Mouse (Mus musculus): ENCODE results near the gene Slc22a17.
"Not testable (repeated sequence)": the region's sequence is repeated elsewhere in the genome, so short reads cannot be mapped to it uniquely, and the experiment has no call there.

Gene Slc22a17

DNA sequence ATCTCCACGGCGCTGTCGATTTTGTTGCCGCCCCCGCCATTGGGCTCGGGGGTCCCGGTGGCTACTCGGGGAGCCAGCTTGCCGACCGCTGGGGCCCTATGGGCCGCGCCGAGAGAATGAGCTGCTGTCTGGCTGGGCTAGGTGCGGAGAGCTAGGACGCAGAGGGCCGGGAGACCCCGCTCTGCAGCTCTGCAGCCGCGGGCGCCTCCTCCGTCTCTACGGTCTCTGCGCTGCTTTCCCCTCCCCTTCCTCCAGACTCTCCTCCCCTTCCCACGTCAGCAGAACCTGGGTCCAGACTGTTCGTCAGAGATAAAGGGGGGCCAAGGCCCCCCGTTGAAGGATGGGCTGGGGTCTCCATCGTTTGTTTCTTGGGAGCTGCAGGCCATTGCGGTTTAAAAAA is at the start of gene Slc22a17:
Slc22a17 (minus strand) TSS at position 247 of the 400 bp plus-strand sequence.
- peak in 1 of 2 experiments; percentile 30 for DNase-seq (ENCODE audit: low spot score in 2 of 2)

GRCm38 (mm10) chr14:54962714-54963113 is 49.8 kb upstream of the Slc22a17 start:
- DNase-seq (ENCODE audit: low spot score in 2 of 2), result no peak

GRCm38 (mm10) chr14:54961487-54961886 is 48.6 kb upstream of the Slc22a17 start:
- DNase-seq (ENCODE audit: low spot score in 2 of 2), result no peak

DNA sequence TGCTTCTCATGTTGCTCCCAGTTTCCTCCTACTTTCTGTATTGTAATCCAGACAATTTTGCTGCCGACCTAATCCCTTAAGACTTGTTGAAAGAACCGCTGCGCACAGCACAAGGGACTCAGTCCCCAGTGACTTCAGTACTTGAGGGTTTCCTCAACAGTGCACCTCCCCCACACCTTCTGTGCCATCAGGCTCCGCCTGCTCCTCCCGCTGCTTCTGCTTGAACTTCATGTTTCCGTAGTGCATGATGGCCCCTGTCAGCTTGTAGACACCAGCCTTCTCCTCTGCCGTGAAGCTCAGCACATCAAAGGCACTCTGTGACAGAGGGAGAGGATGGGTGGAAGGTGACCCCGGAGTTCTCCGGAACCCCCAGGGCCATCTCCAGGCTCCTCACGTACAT is 47.8 kb upstream of the Slc22a17 start:
- peak; percentile 8 to 18 for DNase-seq (ENCODE audit: low spot score in 2 of 2)

DNA sequence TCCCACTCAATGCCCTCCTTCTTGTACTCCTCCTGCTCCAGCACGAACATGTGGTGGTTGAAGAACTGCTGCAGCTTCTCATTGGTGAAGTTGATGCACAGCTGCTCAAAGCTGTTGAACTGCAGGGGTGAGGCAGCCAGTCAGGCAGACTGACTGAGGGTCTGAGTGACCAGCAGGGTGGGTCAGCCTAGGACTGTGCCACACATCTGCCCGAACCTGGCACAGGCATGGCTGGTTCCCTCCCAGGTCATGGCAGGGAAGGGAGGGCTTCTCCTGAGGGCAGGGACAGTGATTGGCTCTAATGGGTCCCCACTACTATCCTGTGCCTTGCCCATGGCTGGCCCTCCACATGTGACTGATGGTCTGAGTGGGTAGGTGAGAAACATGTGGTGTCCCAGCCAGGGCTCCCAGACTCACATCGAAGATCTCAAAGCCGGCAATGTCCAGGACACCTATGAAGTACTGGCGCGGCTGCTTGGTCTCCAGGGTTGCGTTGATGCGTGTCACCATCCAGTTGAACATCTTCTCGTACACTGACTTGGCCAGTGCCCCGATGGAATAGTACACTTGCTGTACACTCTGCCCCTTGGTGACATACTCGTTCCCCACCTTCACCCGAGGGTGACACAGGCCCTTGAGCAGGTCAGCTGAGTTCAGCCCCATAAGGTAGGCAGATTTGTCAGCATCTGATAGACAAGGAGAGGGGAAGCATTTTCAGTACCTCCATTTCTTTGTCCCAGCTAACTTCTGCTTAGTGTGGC is 47.1 kb upstream of the Slc22a17 start:
- DNase-seq (ENCODE audit: low spot score in 2 of 2), result not testable (repeated sequence)

- no peak for DNase-seq (ENCODE audit: low spot score in 2 of 2)
These were observed 46.3 kb upstream of the Slc22a17 start for GRCm38 (mm10) chr14:54959197-54959596.

DNA sequence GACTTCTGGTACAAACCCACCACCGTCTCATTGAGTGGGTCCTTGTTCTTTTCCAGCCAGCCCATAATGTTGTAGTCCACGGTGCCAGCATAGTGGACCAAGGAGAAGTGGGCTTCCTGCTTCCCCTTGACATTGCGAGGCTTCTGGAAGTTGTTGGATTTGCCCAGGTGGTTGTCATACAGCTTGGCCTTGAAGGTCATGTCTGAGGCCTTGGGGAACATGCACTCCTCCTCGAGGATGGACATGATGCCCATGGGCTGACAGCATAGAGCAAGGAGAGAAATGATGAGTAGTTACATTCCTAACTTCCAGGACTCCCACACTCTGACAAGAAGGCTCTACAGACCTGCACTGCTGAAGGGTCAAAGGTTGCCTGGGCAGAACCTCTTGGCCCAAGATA is 45.6 kb upstream of the Slc22a17 start:
- no peak for DNase-seq (ENCODE audit: low spot score in 2 of 2)

- DNase-seq (ENCODE audit: low spot score in 2 of 2), result no peak
These were observed 43.6 kb upstream of the Slc22a17 start for GRCm38 (mm10) chr14:54956533-54956932.

GRCm38 (mm10) chr14:54955481-54955880 is 42.5 kb upstream of the Slc22a17 start:
- no peak for DNase-seq (ENCODE audit: low spot score in 2 of 2)

DNA sequence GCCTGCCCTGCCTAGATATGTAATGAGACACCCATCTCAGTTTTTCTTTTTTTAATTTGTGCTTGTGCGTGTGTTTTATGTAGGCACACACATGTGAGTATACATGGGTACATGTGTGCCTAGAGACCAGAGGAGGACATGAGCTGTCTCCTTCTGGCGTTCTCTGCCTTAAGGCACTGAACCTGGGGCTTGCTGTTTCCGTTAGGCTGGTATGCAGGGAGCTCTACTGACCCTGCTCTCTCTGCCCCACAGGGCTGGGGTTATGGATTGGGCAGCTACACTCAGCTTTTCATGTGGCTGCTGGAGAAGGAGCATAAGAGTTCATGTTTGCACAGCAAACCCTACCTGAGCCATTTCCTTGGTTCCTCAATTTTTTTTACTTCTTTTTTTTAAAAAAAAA is 41.5 kb upstream of the Slc22a17 start:
- no peak for DNase-seq (ENCODE audit: low spot score in 2 of 2)

GRCm38 (mm10) chr14:54953664-54954206 is 40.8 kb upstream of the Slc22a17 start:
- no peak for DNase-seq (ENCODE audit: low spot score in 2 of 2)

- no peak for DNase-seq (ENCODE audit: low spot score in 2 of 2)
These were observed 38.7 kb upstream of the Slc22a17 start for GRCm38 (mm10) chr14:54951587-54951986.

GRCm38 (mm10) chr14:54950493-54950892 is 37.6 kb upstream of the Slc22a17 start:
- no peak for DNase-seq (ENCODE audit: low spot score in 2 of 2)

DNA sequence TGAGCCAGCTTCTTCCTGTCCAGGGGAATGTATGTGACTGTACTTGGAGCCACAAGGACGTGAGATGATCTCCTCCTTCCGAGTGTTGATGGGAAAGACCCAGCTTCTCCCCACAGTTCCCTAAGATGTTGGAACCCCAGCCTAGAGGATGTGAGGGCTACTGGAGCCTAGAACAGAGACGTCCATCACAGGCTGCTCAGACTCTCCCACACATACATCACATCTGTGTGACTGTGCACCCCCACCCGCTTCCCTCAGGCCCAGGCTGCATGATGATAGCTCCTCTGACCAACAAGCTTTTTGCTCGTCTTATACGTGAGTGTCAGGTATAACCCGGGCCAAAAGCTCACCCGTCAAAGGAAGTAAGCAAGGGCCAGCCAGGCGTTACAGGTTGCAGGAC is 35.8 kb upstream of the Slc22a17 start:
- no peak for DNase-seq (ENCODE audit: low spot score in 2 of 2)

GRCm38 (mm10) chr14:54947008-54947407 is 34.1 kb upstream of the Slc22a17 start:
- DNase-seq (ENCODE audit: low spot score in 2 of 2), result not testable (repeated sequence)

GRCm38 (mm10) chr14:54945975-54946704 is 33.2 kb upstream of the Slc22a17 start:
- DNase-seq (ENCODE audit: low spot score in 2 of 2), result no peak

DNA sequence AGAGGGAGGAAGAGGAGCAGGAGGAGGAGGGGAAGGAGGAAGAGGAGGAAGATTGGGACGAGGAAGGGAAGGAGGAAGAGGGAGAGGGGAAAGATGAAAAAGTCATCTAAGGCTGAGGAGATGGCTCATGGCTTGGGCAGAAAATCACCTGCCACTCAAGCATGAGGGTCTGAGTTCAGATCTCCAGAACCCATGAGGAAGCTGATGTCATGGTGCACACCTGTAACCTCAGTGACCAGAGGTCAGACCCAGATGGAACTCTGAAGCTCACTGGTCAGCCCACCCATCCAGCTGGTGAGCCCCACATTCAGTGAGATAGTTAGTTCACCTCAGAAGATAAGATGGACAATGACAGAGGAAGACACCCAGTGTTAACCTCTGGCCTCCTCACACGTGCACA is 32.0 kb upstream of the Slc22a17 start:
- no peak for DNase-seq (ENCODE audit: low spot score in 2 of 2)

DNA sequence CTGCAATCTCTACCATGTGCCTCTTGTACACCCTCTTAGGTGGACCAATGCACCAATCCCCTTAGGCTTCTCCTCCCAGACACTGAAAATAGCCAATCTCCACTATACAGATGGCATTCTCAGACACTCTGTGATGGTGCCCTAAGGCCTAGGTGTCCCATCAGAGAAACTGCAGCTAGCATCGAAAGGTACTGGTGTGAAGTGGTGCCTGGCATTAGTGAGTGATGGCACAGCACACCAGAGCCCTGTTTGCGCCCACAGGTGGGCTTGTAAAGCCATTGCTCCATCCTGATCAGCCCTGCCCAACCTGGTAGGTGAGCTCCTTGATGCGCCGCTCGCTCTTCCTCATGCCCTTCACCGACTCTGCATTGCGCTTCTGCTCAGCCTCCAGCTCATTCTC is 31.0 kb upstream of the Slc22a17 start:
- DNase-seq (ENCODE audit: low spot score in 2 of 2), result no peak

GRCm38 (mm10) chr14:54942479-54942878 is 29.5 kb upstream of the Slc22a17 start:
- DNase-seq (ENCODE audit: low spot score in 2 of 2), result no peak

DNA sequence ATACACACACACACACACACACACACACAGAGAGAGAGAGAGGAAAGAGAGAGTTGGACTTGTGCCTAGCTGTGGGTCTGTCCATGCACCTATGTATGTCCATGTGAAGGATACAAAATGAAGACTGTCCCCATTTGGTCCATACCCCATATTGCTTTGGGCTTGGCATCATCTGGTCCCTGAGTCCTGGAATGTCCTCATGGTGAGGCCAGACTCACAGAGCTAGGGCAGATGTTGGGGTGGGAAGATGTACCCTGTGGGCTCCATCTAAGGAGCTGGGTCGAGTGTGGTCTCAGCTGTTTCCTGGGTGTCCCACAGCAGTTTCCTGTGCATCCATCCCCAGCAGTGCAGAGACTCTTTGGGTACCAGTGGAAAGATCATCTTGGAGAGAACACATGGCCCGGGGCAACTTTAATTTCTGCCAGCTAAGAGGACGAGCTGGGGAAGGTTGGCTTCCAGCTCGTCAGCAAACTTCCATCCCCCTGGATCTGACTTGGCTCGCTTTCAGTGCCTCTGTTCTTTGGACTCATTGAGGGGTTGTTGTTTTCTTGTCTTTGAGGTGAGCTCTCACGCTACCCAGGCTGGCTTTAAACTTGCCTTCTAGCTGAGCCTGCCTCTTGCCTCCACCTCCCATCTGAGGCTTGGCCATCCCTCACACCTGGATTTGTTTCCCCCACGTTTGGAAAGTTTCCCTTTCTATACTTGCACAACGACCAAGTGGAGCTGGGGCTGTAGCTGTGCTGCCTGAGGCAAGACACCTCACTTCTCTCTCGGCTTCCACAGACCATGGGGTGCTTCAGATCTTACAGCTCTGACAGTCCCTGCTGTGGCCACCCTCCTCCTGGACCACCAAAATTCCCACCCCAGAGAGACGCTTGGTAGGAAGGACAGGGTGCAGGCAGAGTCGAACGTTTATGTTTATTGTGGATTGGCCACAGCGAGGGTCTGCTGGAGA is 28.4 kb upstream of the Slc22a17 start:
- DNase-seq (ENCODE audit: low spot score in 2 of 2), result no peak

- no peak for DNase-seq (ENCODE audit: low spot score in 2 of 2)
These were observed 27.2 kb upstream of the Slc22a17 start for GRCm38 (mm10) chr14:54940176-54940530.

All from thymus, postnatal 10 days (tissue).